Mouse (Mus musculus): Measurements from ENCODE around the gene Nol10.
A peak's percentile ranks its signal among the peaks of the same experiment; 100 is the strongest.
"Not testable (repeated sequence)": the region's sequence is repeated elsewhere in the genome, so short reads cannot be mapped to it uniquely, and the experiment has no call there.

Nol10 gene

DNA sequence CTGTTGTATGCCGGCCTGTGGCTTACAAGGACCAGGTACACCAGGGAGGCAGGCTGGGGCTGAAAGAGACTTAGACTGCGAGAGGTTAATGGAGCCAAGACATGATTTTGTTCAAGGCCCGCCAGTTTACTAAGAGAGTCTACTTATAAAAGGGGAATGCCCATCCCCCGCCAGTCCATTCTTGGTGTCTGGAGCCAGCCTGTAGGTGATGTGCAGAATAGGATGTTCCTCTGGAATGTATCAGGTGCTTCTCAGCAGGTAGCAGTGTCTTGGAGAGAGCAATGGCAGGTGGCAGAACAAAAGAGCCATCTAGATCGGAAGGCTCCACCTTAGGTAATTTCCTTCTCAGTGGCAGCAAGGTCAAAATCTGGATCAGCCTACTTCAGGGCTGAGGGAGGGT lies 116.3 kb downstream of the Nol10 start:
- DNase-seq, result not testable (repeated sequence)

DNA sequence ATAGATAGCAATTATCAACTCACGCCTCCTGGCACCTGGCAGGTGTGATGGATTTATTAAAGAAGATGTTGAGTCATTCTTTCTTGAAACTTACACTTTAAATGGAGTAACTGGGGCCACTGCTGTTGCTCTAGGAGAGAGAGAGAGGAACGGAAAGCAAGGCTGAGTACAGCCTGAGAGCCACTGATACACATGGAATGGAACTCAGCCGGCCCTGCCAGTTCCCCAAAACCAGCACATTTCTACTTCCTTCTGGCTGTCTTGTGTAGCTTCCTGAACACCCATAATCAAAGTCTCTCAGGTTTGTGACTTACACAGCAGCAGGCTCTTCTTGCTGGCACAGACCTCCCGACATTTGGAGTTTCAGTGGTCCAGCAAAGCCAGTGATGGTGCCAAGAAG lies 118.5 kb downstream of the Nol10 start:
- no peak for DNase-seq

DNA sequence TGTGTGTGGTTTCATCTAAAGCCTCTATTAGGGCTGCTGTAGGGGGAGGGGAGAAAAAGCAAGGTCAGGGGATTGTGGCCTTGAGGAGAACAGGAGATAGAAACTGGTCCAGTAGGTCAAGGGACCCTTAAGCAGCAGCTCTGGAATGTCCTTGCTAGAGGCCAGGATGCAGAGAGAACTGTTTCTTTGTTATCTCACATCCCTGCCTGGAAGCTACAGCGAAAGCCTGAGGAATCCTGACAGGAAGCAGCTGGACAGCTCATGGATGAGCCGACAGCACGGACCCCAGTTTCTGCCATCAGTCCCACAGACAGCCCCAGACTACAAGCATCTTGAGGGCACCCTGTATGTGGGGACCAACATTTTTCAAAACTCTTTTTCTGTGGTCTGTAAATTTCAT lies 120.1 kb downstream of the Nol10 start:
- peak in 1 of 2 experiments; percentile 19 for DNase-seq

DNA sequence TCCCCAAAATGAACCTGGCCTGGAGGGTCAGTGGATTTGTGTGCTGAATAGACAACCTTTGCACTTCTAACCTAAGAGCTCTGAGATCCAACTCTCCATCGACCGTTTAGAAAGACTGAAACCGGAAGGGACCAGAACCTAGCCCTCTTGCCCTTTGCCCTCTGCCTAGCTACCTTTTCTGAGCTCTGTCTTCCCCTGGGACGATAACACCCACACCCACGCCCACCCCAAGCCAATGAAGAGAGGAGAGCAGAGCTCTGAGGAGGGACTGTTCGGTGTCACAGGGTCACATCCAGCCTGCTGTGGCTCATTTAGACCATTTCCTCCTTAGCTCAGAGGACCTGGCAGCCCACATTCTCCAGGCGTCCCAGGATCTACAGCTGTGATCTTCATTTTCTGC lies 121.6 kb downstream of the Nol10 start:
- peak; percentile 46 to 56 for DNase-seq

DNA sequence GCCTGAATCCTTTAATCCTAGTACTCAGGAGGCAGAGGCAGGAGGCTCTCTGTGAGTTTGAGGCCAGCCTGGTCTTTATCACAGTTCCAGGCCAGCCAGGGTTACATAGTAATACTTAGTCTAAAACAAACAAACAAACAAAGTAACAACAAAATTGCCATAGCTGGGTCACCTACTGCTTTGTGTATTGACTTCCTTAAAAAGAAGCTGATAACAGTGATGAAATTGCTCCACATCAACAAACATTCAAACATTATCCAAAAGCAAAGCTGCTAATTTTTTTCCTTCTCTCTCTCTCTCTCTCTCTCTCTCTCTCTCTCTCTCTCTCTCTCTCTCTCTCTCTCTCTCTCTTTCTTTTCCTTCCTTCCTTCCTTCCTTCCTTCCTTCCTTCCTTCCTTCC lies 122.3 kb downstream of the Nol10 start:
- DNase-seq, result not testable (repeated sequence)

DNA sequence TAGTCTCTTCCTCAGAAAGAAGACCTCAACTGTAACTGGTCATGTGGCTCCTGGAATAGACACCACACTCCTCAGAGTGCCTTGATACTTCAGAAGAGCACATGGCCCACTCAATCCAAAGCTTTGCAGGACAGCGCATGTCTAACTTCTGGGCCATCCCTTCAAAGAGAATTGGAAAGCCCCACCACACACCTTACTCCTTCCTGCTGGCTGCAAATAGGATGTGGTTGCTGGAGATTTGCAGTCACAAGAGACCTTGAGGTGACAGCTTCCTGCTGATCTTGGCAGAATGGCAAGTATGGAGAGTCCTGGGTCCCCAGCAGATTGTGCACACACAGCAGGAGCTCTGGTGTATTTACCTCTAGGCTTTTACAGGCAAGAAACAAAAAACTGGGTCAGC lies 123.1 kb downstream of the Nol10 start:
- peak in 1 of 2 experiments; percentile 35 for DNase-seq

DNA sequence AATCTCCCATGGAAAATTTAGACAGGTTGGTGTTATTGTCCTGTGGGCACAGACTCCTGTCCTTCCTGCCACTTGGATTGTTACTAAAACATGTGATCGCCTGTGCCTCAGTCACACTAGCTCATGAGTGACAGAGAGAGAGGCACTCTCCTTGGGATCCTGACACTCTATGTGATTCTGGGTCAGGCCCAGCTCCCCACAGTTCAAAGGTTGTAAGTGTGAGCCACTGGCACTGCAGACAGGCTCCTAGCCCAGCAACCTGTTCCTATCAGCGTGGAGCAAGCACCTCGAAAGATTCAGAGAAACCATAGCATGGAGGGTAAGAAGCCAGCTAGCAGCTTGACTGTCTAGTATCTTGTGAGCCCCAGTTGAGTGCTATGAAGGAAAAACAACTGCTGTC lies 124.9 kb downstream of the Nol10 start:
- DNase-seq, result peak; percentile 42 to 55

DNA sequence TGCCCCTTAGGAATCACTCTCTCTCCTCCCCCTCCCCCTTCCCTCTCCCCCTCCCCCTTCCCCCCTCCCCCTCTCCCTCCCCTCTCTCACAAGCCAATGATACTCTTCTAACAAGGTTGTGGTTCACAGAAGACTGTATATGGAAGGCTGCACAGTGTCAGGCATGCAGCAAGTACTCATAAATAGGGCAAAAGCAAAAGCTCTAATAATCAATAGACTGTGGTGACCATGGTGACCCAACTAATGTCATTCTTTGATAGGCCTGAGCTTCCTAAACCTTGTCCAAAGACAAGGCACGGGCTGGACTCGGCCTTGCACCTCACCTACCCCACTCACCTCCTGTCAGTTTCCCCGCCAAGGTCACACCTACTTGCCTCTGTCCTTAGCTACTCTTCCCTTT lies 125.6 kb downstream of the Nol10 start:
- DNase-seq, result no peak

DNA sequence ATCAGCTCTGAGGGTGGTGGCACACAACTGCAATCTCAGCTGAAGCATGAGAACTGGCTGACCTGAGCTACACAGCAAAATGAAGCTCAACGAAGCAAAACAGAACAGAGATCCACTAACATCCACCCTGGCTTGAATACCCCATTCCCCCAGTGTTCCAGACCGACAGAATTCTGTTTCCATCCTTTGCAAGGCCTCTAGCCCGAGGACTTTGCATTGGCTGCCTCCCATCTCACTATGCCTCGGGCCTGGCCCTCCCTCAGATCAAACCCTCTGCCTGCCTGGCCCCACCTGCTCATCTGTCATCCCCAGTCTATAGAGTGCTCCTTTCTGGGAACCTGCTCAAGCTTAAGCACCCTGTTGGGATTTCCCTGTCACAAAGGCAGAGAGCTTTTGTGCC lies 126.4 kb downstream of the Nol10 start:
- peak; percentile 36 to 39 for DNase-seq

DNA sequence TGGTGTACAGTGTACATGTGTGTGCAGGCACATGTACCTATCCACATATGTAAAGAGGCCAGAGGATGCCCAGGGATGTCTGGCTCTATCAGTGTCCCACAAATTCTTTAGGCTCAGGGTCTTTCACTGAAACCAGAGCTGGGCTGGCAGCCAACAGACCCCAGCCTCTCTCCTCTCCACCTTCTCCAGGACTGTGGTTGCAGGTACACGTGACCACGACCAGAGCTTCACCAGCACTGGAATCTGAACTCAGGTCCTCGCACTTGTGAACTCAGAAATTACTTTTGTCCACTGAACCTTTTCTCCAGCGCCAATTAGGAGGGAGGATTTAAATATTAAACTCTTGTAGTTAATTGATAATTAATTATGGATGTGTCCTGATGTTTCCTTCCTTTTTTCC lies 126.9 kb downstream of the Nol10 start:
- DNase-seq, result peak; percentile 66 to 73

DNA sequence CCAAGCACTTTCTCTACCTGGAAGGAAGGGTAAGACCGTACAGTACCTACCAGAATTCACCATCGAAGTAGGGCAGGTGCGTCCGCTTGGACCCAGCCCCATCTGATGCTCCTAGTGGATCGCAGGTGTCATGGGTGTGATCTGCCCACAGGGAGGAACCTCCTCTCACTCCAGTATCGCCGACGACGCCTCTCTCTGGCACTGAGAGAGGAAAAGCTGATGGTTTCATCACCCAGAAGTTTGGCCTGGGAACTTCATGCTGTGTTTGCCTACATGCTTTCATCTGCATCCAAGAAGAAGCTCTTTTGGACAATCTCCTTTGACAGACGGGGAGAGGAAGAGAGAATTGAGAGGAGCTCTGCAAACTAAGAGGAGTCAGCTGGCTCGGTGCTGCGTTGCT lies 129.9 kb downstream of the Nol10 start:
- no peak for DNase-seq

DNA sequence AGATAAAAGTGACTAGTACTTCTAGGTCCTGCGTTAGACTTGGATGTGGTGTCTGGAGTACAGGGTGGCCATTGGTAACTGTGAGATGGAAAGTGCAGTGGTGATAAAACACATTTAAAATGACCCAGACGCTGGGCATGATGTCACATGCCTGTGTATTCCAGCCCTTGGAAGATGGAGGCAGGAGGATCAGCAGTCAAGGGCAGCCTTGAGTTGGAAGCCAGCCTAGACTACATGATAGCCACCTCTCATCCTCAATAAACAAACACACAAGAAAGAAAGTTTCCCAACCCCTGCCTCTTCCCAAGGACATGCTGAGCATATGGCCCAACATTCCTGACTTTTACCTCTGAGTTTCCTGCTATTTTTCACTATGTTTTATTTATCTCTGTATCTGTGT lies 130.6 kb downstream of the Nol10 start:
- DNase-seq, result no peak

Data from kidney, postnatal 36 days (tissue).